Mouse (Mus musculus): Measurements from ENCODE around the gene Plxna2. TPM values are rescaled to one million over a fixed set of nuclear protein-coding genes. Genes with fewer than 3 reads are reported as not detected.

The Plxna2 gene
- polyA plus RNA-seq, 1 experiment from 2014 or later, result 4.0 TPM

- H3K36me3 ChIP-seq (ENCODE audit: control insufficient read depth, insufficient read depth, low read length), result no peaks in the 10 kb centered on the region
- H3K9me3 ChIP-seq (ENCODE audit: control insufficient read depth, low read length), result no peaks in the 10 kb centered on the region
- no peaks in the 10 kb centered on the region for H3K4me1 ChIP-seq (ENCODE audit: control insufficient read depth, insufficient read depth, low read length)
- ATAC-seq (ENCODE audit: insufficient number of reproducible peaks, low FRiP score, low TSS enrichment, low read depth) (no peak), DNase-seq (ENCODE audit: low spot score) (no peak)
- WGBS, result 57% methylated on average over 4 of the region's 4 CpGs
- H3K4me3 ChIP-seq (ENCODE audit: low read depth, low read length), result no peak overlapping the region
- no peak overlapping the region for H3K27ac ChIP-seq (replicated peaks; ENCODE audit: low read depth, low read length)
- H3K4me2 ChIP-seq (ENCODE audit: low read depth, severe bottlenecking), result no peak overlapping the region
- no peaks in the 10 kb centered on the region for H3K27me3 ChIP-seq (ENCODE audit: control insufficient read depth, insufficient read depth, low read length)
- no peak overlapping the region for H3K9ac ChIP-seq (ENCODE audit: low read length)
Observed at GRCm38 (mm10) chr1:194714138-194715031, 96.4 kb downstream of the Plxna2 start.

- Histone ChIP-seq H3K27ac (replicated peaks; ENCODE audit: low read depth, low read length) (no peak overlapping the region), H3K9me3 (ENCODE audit: control insufficient read depth, low read length) (no peaks in the 10 kb centered on the region), H3K27me3 (ENCODE audit: control insufficient read depth, insufficient read depth, low read length) (no peaks in the 10 kb centered on the region), H3K4me3 (ENCODE audit: low read depth, low read length) (no peak overlapping the region), H3K36me3 (ENCODE audit: control insufficient read depth, insufficient read depth, low read length) (no peaks in the 10 kb centered on the region), H3K4me1 (ENCODE audit: control insufficient read depth, insufficient read depth, low read length) (peaks cover 8% of the 10 kb centered on the region; the same call in 1 of the 2 replicates), H3K4me2 (ENCODE audit: low read depth, severe bottlenecking) (no peak overlapping the region), H3K9ac (ENCODE audit: low read length) (no peak overlapping the region)
- ATAC-seq (ENCODE audit: insufficient number of reproducible peaks, low FRiP score, low TSS enrichment, low read depth), result no peak
- no peak for DNase-seq (ENCODE audit: low spot score)
- 73% methylated on average over 1 of the region's 1 CpGs for WGBS
Observed at GRCm38 (mm10) chr1:194717451-194717874, 99.4 kb downstream of the Plxna2 start.

- no peaks in the 10 kb centered on the region for H3K9me3 ChIP-seq (ENCODE audit: control insufficient read depth, low read length)
- peak; percentile 43 for DNase-seq (ENCODE audit: low spot score)
- no peaks in the 10 kb centered on the region for H3K36me3 ChIP-seq (ENCODE audit: control insufficient read depth, insufficient read depth, low read length)
- peaks cover 8% of the 10 kb centered on the region; the same call in 1 of the 2 replicates for H3K4me1 ChIP-seq (ENCODE audit: control insufficient read depth, insufficient read depth, low read length)
- H3K9ac ChIP-seq (ENCODE audit: low read length), result no peak overlapping the region
- whole genome bisulfite sequencing, result 21% methylated on average over 4 of the region's 4 CpGs
- H3K4me2 ChIP-seq (ENCODE audit: low read depth, severe bottlenecking), result no peak overlapping the region
- no peak overlapping the region for H3K27ac ChIP-seq (replicated peaks; ENCODE audit: low read depth, low read length)
- no peaks in the 10 kb centered on the region for H3K27me3 ChIP-seq (ENCODE audit: control insufficient read depth, insufficient read depth, low read length)
- ATAC-seq (ENCODE audit: insufficient number of reproducible peaks, low FRiP score, low TSS enrichment, low read depth), result no peak
- H3K4me3 ChIP-seq (ENCODE audit: low read depth, low read length), result no peak overlapping the region
Observed at GRCm38 (mm10) chr1:194720406-194720805, 102.4 kb downstream of the Plxna2 start.

GRCm38 (mm10) chr1:194721260-194721659, 103.2 kb downstream of the Plxna2 start:
- H3K9ac ChIP-seq (ENCODE audit: low read length), result no peak overlapping the region
- H3K4me2 ChIP-seq (ENCODE audit: low read depth, severe bottlenecking), result no peak overlapping the region
- H3K9me3 ChIP-seq (ENCODE audit: control insufficient read depth, low read length), result no peaks in the 10 kb centered on the region
- H3K36me3 ChIP-seq (ENCODE audit: control insufficient read depth, insufficient read depth, low read length), result no peaks in the 10 kb centered on the region
- 81% methylated on average over 2 of the region's 2 CpGs for WGBS
- peaks cover 8% of the 10 kb centered on the region; the same call in 1 of the 2 replicates for H3K4me1 ChIP-seq (ENCODE audit: control insufficient read depth, insufficient read depth, low read length)
- no peak for DNase-seq (ENCODE audit: low spot score)
- H3K4me3 ChIP-seq (ENCODE audit: low read depth, low read length), result no peak overlapping the region
- H3K27me3 ChIP-seq (ENCODE audit: control insufficient read depth, insufficient read depth, low read length), result no peaks in the 10 kb centered on the region
- no peak overlapping the region for H3K27ac ChIP-seq (replicated peaks; ENCODE audit: low read depth, low read length)
- no peak for ATAC-seq (ENCODE audit: insufficient number of reproducible peaks, low FRiP score, low TSS enrichment, low read depth)

- 49% methylated on average over 2 of the region's 2 CpGs for WGBS
- Histone ChIP-seq H3K4me1 (ENCODE audit: control insufficient read depth, insufficient read depth, low read length) (peaks cover 8% of the 10 kb centered on the region; the same call in 1 of the 2 replicates), H3K9ac (ENCODE audit: low read length) (no peak overlapping the region), H3K27ac (replicated peaks; ENCODE audit: low read depth, low read length) (no peak overlapping the region), H3K36me3 (ENCODE audit: control insufficient read depth, insufficient read depth, low read length) (no peaks in the 10 kb centered on the region), H3K4me3 (ENCODE audit: low read depth, low read length) (no peak overlapping the region), H3K4me2 (ENCODE audit: low read depth, severe bottlenecking) (no peak overlapping the region), H3K9me3 (ENCODE audit: control insufficient read depth, low read length) (no peaks in the 10 kb centered on the region), H3K27me3 (ENCODE audit: control insufficient read depth, insufficient read depth, low read length) (no peaks in the 10 kb centered on the region)
- peak; percentile 78 for DNase-seq (ENCODE audit: low spot score)
- no peak for ATAC-seq (ENCODE audit: insufficient number of reproducible peaks, low FRiP score, low TSS enrichment, low read depth)
Observed at GRCm38 (mm10) chr1:194722329-194722728, 104.3 kb downstream of the Plxna2 start.

- ATAC-seq (ENCODE audit: insufficient number of reproducible peaks, low FRiP score, low TSS enrichment, low read depth) (no peak), DNase-seq (ENCODE audit: low spot score) (no peak)
- no peaks in the 10 kb centered on the region for H3K4me1 ChIP-seq (ENCODE audit: control insufficient read depth, insufficient read depth, low read length)
- 81% methylated on average over 2 of the region's 2 CpGs for WGBS
- no peak overlapping the region for H3K27ac ChIP-seq (replicated peaks; ENCODE audit: low read depth, low read length)
- no peak overlapping the region for H3K4me3 ChIP-seq (ENCODE audit: low read depth, low read length)
- no peaks in the 10 kb centered on the region for H3K27me3 ChIP-seq (ENCODE audit: control insufficient read depth, insufficient read depth, low read length)
- no peak overlapping the region for H3K4me2 ChIP-seq (ENCODE audit: low read depth, severe bottlenecking)
- H3K9ac ChIP-seq (ENCODE audit: low read length), result no peak overlapping the region
- no peaks in the 10 kb centered on the region for H3K9me3 ChIP-seq (ENCODE audit: control insufficient read depth, low read length)
- no peaks in the 10 kb centered on the region for H3K36me3 ChIP-seq (ENCODE audit: control insufficient read depth, insufficient read depth, low read length)
Observed at GRCm38 (mm10) chr1:194734836-194735235, 116.8 kb downstream of the Plxna2 start.

- peak; percentile 71 for ATAC-seq (ENCODE audit: insufficient number of reproducible peaks, low FRiP score, low TSS enrichment, low read depth)
- no peak overlapping the region for H3K27ac ChIP-seq (replicated peaks; ENCODE audit: low read depth, low read length)
Observed at GRCm38 (mm10) chr1:194739894-194740293, 121.9 kb downstream of the Plxna2 start.

GRCm38 (mm10) chr1:194742901-194743422, 124.9 kb downstream of the Plxna2 start:
- 59% methylated on average over 2 of the region's 2 CpGs for WGBS
- ATAC-seq (ENCODE audit: insufficient number of reproducible peaks, low FRiP score, low TSS enrichment, low read depth), result no peak
- H3K4me1 ChIP-seq (ENCODE audit: control insufficient read depth, insufficient read depth, low read length), result peaks cover 6% of the 10 kb centered on the region
- no peak overlapping the region for H3K27ac ChIP-seq (replicated peaks; ENCODE audit: low read depth, low read length)
- H3K9ac ChIP-seq (ENCODE audit: low read length), result no peak overlapping the region
- no peak for DNase-seq (ENCODE audit: low spot score)
- no peaks in the 10 kb centered on the region for H3K9me3 ChIP-seq (ENCODE audit: control insufficient read depth, low read length)
- H3K4me2 ChIP-seq (ENCODE audit: low read depth, severe bottlenecking), result no peak overlapping the region
- H3K27me3 ChIP-seq (ENCODE audit: control insufficient read depth, insufficient read depth, low read length), result no peaks in the 10 kb centered on the region
- no peaks in the 10 kb centered on the region for H3K36me3 ChIP-seq (ENCODE audit: control insufficient read depth, insufficient read depth, low read length)
- H3K4me3 ChIP-seq (ENCODE audit: low read depth, low read length), result no peak overlapping the region

More at GRCm38 (mm10) chr1:194739894-194740293, 121.9 kb downstream of the Plxna2 start:
- Histone ChIP-seq H3K4me2 (ENCODE audit: low read depth, severe bottlenecking) (no peak overlapping the region), H3K36me3 (ENCODE audit: control insufficient read depth, insufficient read depth, low read length) (no peaks in the 10 kb centered on the region), H3K9me3 (ENCODE audit: control insufficient read depth, low read length) (no peaks in the 10 kb centered on the region), H3K4me3 (ENCODE audit: low read depth, low read length) (no peak overlapping the region), H3K27me3 (ENCODE audit: control insufficient read depth, insufficient read depth, low read length) (no peaks in the 10 kb centered on the region), H3K4me1 (ENCODE audit: control insufficient read depth, insufficient read depth, low read length) (no peaks in the 10 kb centered on the region), H3K9ac (ENCODE audit: low read length) (no peak overlapping the region)
- no peak for DNase-seq (ENCODE audit: low spot score)
